Comparison of ENCODE assay signal across 24 mouse cellular contexts in the genomic region with DNA sequence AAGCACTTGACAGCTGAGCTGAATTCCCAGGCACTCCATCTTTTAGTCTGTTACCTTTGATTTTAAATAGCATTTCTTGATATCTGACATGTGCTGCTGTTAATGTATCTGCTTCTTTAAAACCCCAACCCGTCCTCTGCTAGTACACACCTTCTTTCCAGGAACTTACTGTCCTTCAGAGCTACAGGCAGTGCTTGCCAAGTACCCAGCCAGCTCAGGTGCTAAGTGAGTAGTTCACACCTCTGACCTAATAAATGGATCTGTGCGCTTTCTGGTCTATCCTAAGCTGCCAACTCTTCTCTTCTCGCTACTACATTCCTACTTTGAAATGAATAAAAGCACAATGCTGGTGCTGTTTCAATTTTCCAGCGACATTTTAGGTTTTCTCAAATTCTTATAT. TPM values are rescaled to one million over a fixed set of nuclear protein-coding genes. Genes with fewer than 3 reads are reported as not detected.
DNase-seq lines count a peak whose midpoint lies in the region; ATAC-seq and TF ChIP-seq lines count a peak whose summit lies in the region.
"Had no signal": no experiment of that assay in that cellular context is flagged by ENCODE, and none has a peak within 500 bp of the region (broad histone marks: within the 10 kb centered on the region; RNA-seq: fewer than 3 reads in every experiment).

No protein-coding gene starts in this region.

- H3K9ac ChIP-seq in heart, embryonic 11.5 days (ENCODE audit: low read depth, low read length), result no peak overlapping the region
- H3K9ac ChIP-seq: forebrain, postnatal 0 days; heart, embryonic 12.5 days; heart, embryonic 15.5 days; hindbrain, embryonic 13.5 days; intestine, embryonic 15.5 days had no signal

- intact Hi-C loops in left cerebral cortex, adult 2 months (cut with DNase I), result no loop called here
- intact Hi-C loops in left cerebral cortex, postnatal 36 days (cut with DNase I), result no loop called here

- no peak overlapping the region for H3K27ac ChIP-seq in heart, embryonic 11.5 days (ENCODE audit: low read depth, low read length)
- H3K27ac ChIP-seq in left cerebral cortex, adult 2 months, result peak overlapping the region; percentile 38
- H3K27ac ChIP-seq: gastrocnemius, adult 2 months; heart, embryonic 15.5 days; hindbrain, embryonic 10.5 days; hindbrain, embryonic 13.5 days; intestine, embryonic 15.5 days had no signal

- no peaks in the 10 kb centered on the region for H3K27me3 ChIP-seq in heart, embryonic 11.5 days (ENCODE audit: control insufficient read depth, insufficient read depth, low read length)
- H3K27me3 ChIP-seq: heart, embryonic 12.5 days; heart, embryonic 15.5 days; hindbrain, embryonic 13.5 days; intestine, embryonic 15.5 days had no signal

- peak; percentile 25 for DNase-seq in cerebellum, postnatal 10 days
- no peak for DNase-seq in cerebellum, adult 11 months
- DNase-seq in heart, adult 18-20 months, result peak; percentile 14 to 36
- no peak for DNase-seq in left cerebral cortex, adult 2 months (ENCODE audit: extremely low spot score in 1 of 2, low spot score in 2 of 2)
- DNase-seq in left cerebral cortex, postnatal 36 days (ENCODE audit: low spot score in 2 of 2), result no peak
- no peak for DNase-seq in embryo, embryonic 11 days
- DNase-seq: adrenal gland, adult 8-10 months; adrenal gland, postnatal 25 days; cerebellum, adult 9-11 months; forebrain, postnatal 0 days; gastrocnemius, adult 2 months; gastrocnemius, postnatal 14 days; kidney, adult 11 months had no signal

- no peaks in the 10 kb centered on the region for H3K36me3 ChIP-seq in heart, embryonic 11.5 days (ENCODE audit: control insufficient read depth, insufficient read depth, low read length)
- H3K36me3 ChIP-seq: heart, embryonic 12.5 days; heart, embryonic 15.5 days; hindbrain, embryonic 10.5 days; hindbrain, embryonic 13.5 days; intestine, embryonic 15.5 days had no signal

- no peak overlapping the region for H3K4me3 ChIP-seq in heart, embryonic 11.5 days (ENCODE audit: low read depth, low read length)
- no peak overlapping the region for H3K4me3 ChIP-seq in left cerebral cortex, adult 2 months
- H3K4me3 ChIP-seq: gastrocnemius, adult 2 months; heart, embryonic 12.5 days; heart, embryonic 15.5 days; hindbrain, embryonic 10.5 days; hindbrain, embryonic 13.5 days; intestine, embryonic 15.5 days had no signal

- H3K4me1 ChIP-seq in heart, embryonic 11.5 days (ENCODE audit: control insufficient read depth, insufficient read depth, low read length), result no peaks in the 10 kb centered on the region
- H3K4me1 ChIP-seq: heart, embryonic 12.5 days; hindbrain, embryonic 10.5 days; hindbrain, embryonic 13.5 days; intestine, embryonic 15.5 days had no signal

- no peak for ATAC-seq in heart, embryonic 11.5 days (replicated peaks; ENCODE audit: insufficient number of reproducible peaks, low FRiP score, low TSS enrichment)
- ATAC-seq: activated CD4-positive, CD25-positive, alpha-beta regulatory T cell, adult 4 months; forebrain, embryonic 14.5 days; forebrain, postnatal 0 days; hindbrain, embryonic 16.5 days; intestine, embryonic 15.5 days had no signal

- no peaks in the 10 kb centered on the region for H3K9me3 ChIP-seq in heart, embryonic 11.5 days (replicated peaks; ENCODE audit: control insufficient read depth, low read length)
- H3K9me3 ChIP-seq: heart, embryonic 12.5 days; heart, embryonic 15.5 days; hindbrain, embryonic 10.5 days; hindbrain, embryonic 13.5 days; intestine, embryonic 15.5 days had no signal

- WGBS in heart, embryonic 11.5 days (ENCODE audit: insufficient replicate concordance), result 71% methylated on average over 4 of the region's 4 CpGs

- H3K4me2 ChIP-seq in heart, embryonic 11.5 days, result no peak overlapping the region
- H3K4me2 ChIP-seq: heart, embryonic 12.5 days; heart, embryonic 15.5 days; hindbrain, embryonic 13.5 days; intestine, embryonic 15.5 days had no signal

- no peak for TF ChIP-seq CTCF in left cerebral cortex, adult 2 months (IDR thresholded peaks at IDR 0.05)

RNA-seq across cellular contexts. Expression of gene Cdh20, which starts 28.8 kb away (rescaled TPM):
- 1 to 10 TPM; 1.1 to 2.0 TPM for total RNA-seq in heart, adult 18-20 months (2021)
- polyA plus RNA-seq in heart, embryonic 11.5 days (2014; fragmentation: Nextera tagmentation; extraction: Ambion mirVana), result 0.47 and 0.69 TPM in 2 replicates
- total RNA-seq in left cerebral cortex, adult 2 months (2021), result 10 to 100 TPM; 19.1 to 19.2 TPM
- 10 to 100 TPM; 17.8 to 22.5 TPM for total RNA-seq in left cerebral cortex, postnatal 36 days (2021)
- total RNA-seq: common myeloid progenitor, adult 5-6 weeks had no signal
- polyA plus RNA-seq: activated CD4-positive, CD25-positive, alpha-beta regulatory T cell, adult 4 months; gonadal fat pad, adult 2 months had no signal

Comparison
In these comparisons a context has a peak if more than half of its experiments do, and no peak if none do; other contexts are left out.
1. DNase-seq: peak in cerebellum, postnatal 10 days (2 of 2) and heart, adult 18-20 months (2 of 2); none in cerebellum, adult 11 months (single experiment), left cerebral cortex, adult 2 months (0 of 2), left cerebral cortex, postnatal 36 days (0 of 2) and embryo, embryonic 11 days (single experiment).
2. RNA of gene Cdh20, which starts 28.8 kb away (total RNA-seq): 17.8 to 22.5 TPM in left cerebral cortex, postnatal 36 days and 19.1 to 19.2 TPM in left cerebral cortex, adult 2 months; 1.1 to 2.0 TPM in heart, adult 18-20 months; every median in the first group is over 4 times any median in the second.